In the genomic region with DNA sequence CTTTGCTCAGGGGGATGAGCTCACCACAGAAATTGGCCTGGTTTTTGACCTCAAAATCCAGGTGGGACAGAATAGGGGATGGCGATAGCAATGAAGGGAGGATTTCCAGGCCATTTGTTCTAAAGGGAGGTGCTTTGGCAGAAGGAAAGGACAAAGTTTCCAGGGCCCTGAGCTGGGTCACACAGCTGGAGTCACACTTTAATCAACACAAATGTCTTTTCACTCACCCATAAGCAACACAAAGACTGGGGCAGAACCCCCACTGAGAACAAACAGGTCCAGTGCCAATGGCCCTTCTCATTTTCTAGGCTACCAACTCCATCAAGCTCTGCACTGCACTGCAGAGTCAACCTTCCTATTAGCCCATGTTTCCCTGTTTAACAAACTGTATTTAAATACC, we compare ENCODE assay signal across 19 mouse cellular contexts.
DNase-seq lines count a peak whose midpoint lies in the region; ATAC-seq and TF ChIP-seq lines count a peak whose summit lies in the region.
"Had no signal": no experiment of that assay in that cellular context is flagged by ENCODE, and none has a peak within 500 bp of the region (broad histone marks: within the 10 kb centered on the region; RNA-seq: fewer than 3 reads in every experiment).

No protein-coding gene starts in this region.

- no peaks in the 10 kb centered on the region for H3K36me3 ChIP-seq in intestine, postnatal 0 days (ENCODE audit: control insufficient read depth, insufficient read depth)
- H3K36me3 ChIP-seq: hindbrain, embryonic 15.5 days; intestine, embryonic 15.5 days; limb, embryonic 13.5 days; liver, embryonic 12.5 days; midbrain, embryonic 13.5 days had no signal

- no peak overlapping the region for H3K9ac ChIP-seq in intestine, postnatal 0 days (ENCODE audit: low read depth, low read length)
- H3K9ac ChIP-seq: hindbrain, embryonic 15.5 days; intestine, embryonic 15.5 days; limb, embryonic 13.5 days; liver, embryonic 12.5 days; midbrain, embryonic 13.5 days had no signal

- no peak overlapping the region for H3K4me2 ChIP-seq in intestine, postnatal 0 days (replicated peaks; ENCODE audit: low read depth)
- H3K4me2 ChIP-seq: heart, embryonic 11.5 days; hindbrain, embryonic 15.5 days; intestine, embryonic 15.5 days; limb, embryonic 13.5 days; liver, embryonic 12.5 days; midbrain, embryonic 13.5 days had no signal

- H3K4me1 ChIP-seq in intestine, postnatal 0 days (replicated peaks; ENCODE audit: control insufficient read depth, insufficient read depth, low read length), result no peaks in the 10 kb centered on the region
- H3K4me1 ChIP-seq: hindbrain, embryonic 15.5 days; intestine, embryonic 15.5 days; limb, embryonic 13.5 days; liver, embryonic 12.5 days had no signal

- H3K27me3 ChIP-seq in intestine, postnatal 0 days (replicated peaks; ENCODE audit: control insufficient read depth, insufficient read depth, low read length), result no peaks in the 10 kb centered on the region
- H3K27me3 ChIP-seq: hindbrain, embryonic 15.5 days; intestine, embryonic 15.5 days; limb, embryonic 13.5 days; liver, embryonic 12.5 days; midbrain, embryonic 13.5 days had no signal

- H3K4me3 ChIP-seq in layer of hippocampus, adult 2 months, result no peak overlapping the region
- H3K4me3 ChIP-seq in intestine, postnatal 0 days (ENCODE audit: low read depth, low read length), result no peak overlapping the region
- H3K4me3 ChIP-seq: gastrocnemius, adult 2 months; hindbrain, embryonic 15.5 days; intestine, embryonic 15.5 days; limb, embryonic 13.5 days; liver, embryonic 12.5 days; midbrain, embryonic 13.5 days had no signal

- ATAC-seq in intestine, postnatal 0 days, result no peak
- ATAC-seq: intestine, embryonic 15.5 days; liver, embryonic 12.5 days; midbrain, embryonic 13.5 days had no signal

- no peak for TF ChIP-seq CTCF in layer of hippocampus, adult 2 months (conservative IDR thresholded peaks at IDR 0.05)
- no peak for TF ChIP-seq CTCF in intestine, postnatal 0 days (IDR thresholded peaks at IDR 0.05; ENCODE audit: low read depth)

- peak overlapping the region; percentile 36; the same call in 1 of the 2 replicates for H3K27ac ChIP-seq in layer of hippocampus, adult 2 months
- no peak overlapping the region for H3K27ac ChIP-seq in intestine, postnatal 0 days (ENCODE audit: low read depth, low read length)
- H3K27ac ChIP-seq: gastrocnemius, adult 2 months; hindbrain, embryonic 15.5 days; intestine, embryonic 15.5 days; limb, embryonic 13.5 days; liver, embryonic 12.5 days; midbrain, embryonic 13.5 days had no signal

- no peaks in the 10 kb centered on the region for H3K9me3 ChIP-seq in intestine, postnatal 0 days (ENCODE audit: control insufficient read depth)
- H3K9me3 ChIP-seq: hindbrain, embryonic 15.5 days; intestine, embryonic 15.5 days; limb, embryonic 13.5 days; liver, embryonic 12.5 days had no signal

- WGBS in intestine, postnatal 0 days, result 54% methylated on average over 1 of the region's 1 CpGs

- no peak for DNase-seq in layer of hippocampus, adult 2 months (ENCODE audit: low spot score in 2 of 2)
- no peak for DNase-seq in layer of hippocampus, postnatal 10 days (ENCODE audit: low spot score in 2 of 2)
- peak; percentile 13 for DNase-seq in WW6 (ENCODE audit: low read depth, low spot score)
- peak; percentile 36 to 53 for DNase-seq in cerebellum, postnatal 25 days
- no peak for DNase-seq in heart, adult 11 months
- DNase-seq in adrenal gland, adult 2 months, result no peak
- DNase-seq: adrenal gland, adult 8-10 months; gastrocnemius, adult 2 months; kidney, postnatal 25 days; lung, adult 18-20 months; lung, postnatal 14 days; thymus, postnatal 14 days had no signal

Comparison
In these comparisons a context has a peak if more than half of its experiments do, and no peak if none do; other contexts are left out.
1. DNase-seq: peak in WW6 (single experiment) and cerebellum, postnatal 25 days (2 of 2); none in layer of hippocampus, adult 2 months (0 of 2), layer of hippocampus, postnatal 10 days (0 of 2), heart, adult 11 months (single experiment) and adrenal gland, adult 2 months (single experiment).